Mouse (Mus musculus) heart, postnatal 0 days (tissue): ENCODE measurements at regions not wholly inside any gene's neighbourhood (a gene's known extent, or its start where the extent isn't known, plus 50 kb on each side); places are given as distances from the start of the nearest gene placed in this dataset.

Experiments
- CTCF ChIP-seq: IDR thresholded peaks from 2 replicates; pipeline ENCODE4 v1.5.1; 2016; ENCODE audit warnings: antibody characterized with exemption, control low read depth, low read depth
- EP300 ChIP-seq: IDR thresholded peaks from 2 replicates; pipeline ENCODE4 v1.6.1; 2016; ENCODE audit warnings: antibody characterized with exemption, low read depth

GRCm38 (mm10) chr9:94382293-94382692 lies 155.6 kb downstream of the 1190002N15Rik start:
- no peak for TF ChIP-seq CTCF
- no peak for TF ChIP-seq EP300
